Mouse (Mus musculus) G1E (cell line): ENCODE data around the gene Trim33.

Source experiments
- CTCF ChIP-seq: IDR thresholded peaks from 2 replicates; pipeline ENCODE4 v1.5.1; 2012; ENCODE audit warnings: low read depth, low read length, inconsistent platforms, mixed read lengths
- GATA1 ChIP-seq: IDR thresholded peaks from 2 replicates; pipeline ENCODE4 v1.6.1; 2012; ENCODE audit warnings: borderline replicate concordance, low read length, inconsistent platforms, mixed read lengths
- GATA2 ChIP-seq: IDR thresholded peaks from 2 replicates; pipeline ENCODE4 v1.6.1; 2012; ENCODE audit warnings: low read depth, low read length, inconsistent platforms, borderline replicate concordance
- POLR2AphosphoS5 ChIP-seq: IDR thresholded peaks from 2 replicates; pipeline ENCODE4 v1.6.1; 2012; ENCODE audit warnings: low read depth, low read length, inconsistent platforms; ENCODE audit not compliant: insufficient replicate concordance
- TAL1 ChIP-seq: conservative IDR thresholded peaks from 2 replicates; pipeline ENCODE4 v1.6.1; 2012; ENCODE audit warnings: low read depth, low read length, inconsistent platforms, mixed read lengths

GRCm38 (mm10) chr3:103397523-103397922, 118.4 kb downstream of the Trim33 start:
- TF ChIP-seq CTCF (no peak), GATA1 (no peak), GATA2 (no peak), POLR2AphosphoS5 (no peak), TAL1 (no peak)
